Mouse (Mus musculus): ENCODE data around the gene Jsrp1. TPM values are rescaled to one million over a fixed set of nuclear protein-coding genes. Genes with fewer than 3 reads are reported as not detected.

The Jsrp1 gene
- polyA plus RNA-seq, 1 experiment, result not detected

DNA sequence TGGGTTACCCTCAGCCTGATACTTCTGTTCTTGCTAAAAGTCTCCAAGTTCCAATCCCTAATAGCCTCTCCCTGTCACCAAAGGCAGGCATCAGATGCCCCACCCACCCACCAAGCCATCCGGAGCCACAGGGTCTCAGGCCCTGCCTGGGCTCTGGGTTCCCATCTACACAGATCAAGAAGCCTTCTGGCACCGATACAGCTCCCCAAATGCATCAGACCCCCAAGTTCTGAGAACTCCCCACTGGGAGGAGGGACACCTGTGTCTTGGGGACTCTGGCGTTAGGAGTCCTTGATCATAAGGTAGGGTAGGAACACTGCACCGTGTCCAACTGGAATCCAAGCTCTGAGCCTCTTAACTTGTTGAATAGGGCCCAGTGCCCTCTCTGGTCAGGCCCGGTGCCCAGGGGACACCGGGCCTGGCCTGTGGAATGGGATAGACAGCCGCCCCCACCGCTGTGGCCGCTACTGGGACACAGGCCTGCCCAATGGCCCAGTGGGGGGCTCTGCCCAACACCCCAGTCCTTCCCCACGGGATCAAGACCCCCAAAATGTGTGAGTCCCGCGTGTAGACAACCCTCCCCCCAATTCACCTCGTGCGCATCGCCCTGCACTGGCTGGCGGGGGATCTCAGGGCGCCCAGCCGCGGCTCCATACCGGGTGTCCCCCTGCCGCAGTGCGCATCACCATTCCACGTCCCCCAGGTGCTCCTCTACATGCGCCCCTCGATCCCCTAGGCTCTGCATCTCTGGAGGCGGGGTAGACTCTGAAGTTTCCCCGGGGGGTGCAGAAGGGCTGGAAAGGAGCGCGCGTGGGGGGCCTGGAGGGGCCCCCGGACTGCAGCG lies 30.0 kb upstream of the Jsrp1 start:
- Histone ChIP-seq H3K27ac (ENCODE audit: control insufficient read depth, insufficient read depth, low read length) (no peak overlapping the region), H3K27me3 (ENCODE audit: control insufficient read depth, insufficient read depth, low read length) (peaks cover 2% of the 10 kb centered on the region; the same call in 1 of the 2 replicates), H3K36me3 (ENCODE audit: control insufficient read depth, insufficient read depth, low read length) (no peaks in the 10 kb centered on the region), H3K4me1 (replicated peaks; ENCODE audit: control insufficient read depth, insufficient read depth, low read length) (peaks cover 9% of the 10 kb centered on the region; the same call in 1 of the 2 replicates), H3K4me3 (ENCODE audit: control insufficient read depth, insufficient read depth, low read length) (no peak overlapping the region)
- no peak for DNase-seq
- TF ChIP-seq POLR2A (IDR thresholded peaks at IDR 0.05; ENCODE audit: control insufficient read depth, extremely low read depth, insufficient read depth, low read length, poor library complexity) (no peak), CTCF (IDR thresholded peaks at IDR 0.05; ENCODE audit: borderline replicate concordance, control insufficient read depth, extremely low read depth, insufficient read depth, low read length, poor library complexity) (no peak)
- WGBS, result 20% methylated on average over 32 of the region's 32 CpGs

DNA sequence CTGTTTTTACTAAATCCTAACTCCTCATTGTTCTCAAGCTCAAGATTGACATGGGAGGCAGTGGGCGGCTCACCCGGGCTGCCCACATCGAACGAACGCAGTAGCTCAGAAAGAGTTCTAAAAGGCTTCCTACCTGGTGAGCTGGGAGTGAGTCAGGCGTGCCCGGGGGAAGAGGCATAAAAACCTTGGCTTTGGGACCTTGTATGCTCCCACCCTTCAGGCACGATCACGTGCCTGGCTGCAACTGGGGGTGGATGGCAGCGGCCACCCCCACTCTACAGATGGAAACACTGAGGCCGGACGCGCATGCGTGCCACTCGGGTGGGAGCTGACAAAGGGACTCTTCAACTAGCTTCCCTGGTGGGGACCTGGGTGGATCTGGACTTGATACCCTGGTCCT lies 29.0 kb upstream of the Jsrp1 start:
- no peak overlapping the region for H3K4me3 ChIP-seq (ENCODE audit: control insufficient read depth, insufficient read depth, low read length)
- peaks cover 2% of the 10 kb centered on the region; the same call in 1 of the 2 replicates for H3K27me3 ChIP-seq (ENCODE audit: control insufficient read depth, insufficient read depth, low read length)
- no peak for TF ChIP-seq CTCF (IDR thresholded peaks at IDR 0.05; ENCODE audit: borderline replicate concordance, control insufficient read depth, extremely low read depth, insufficient read depth, low read length, poor library complexity)
- TF ChIP-seq POLR2A (IDR thresholded peaks at IDR 0.05; ENCODE audit: control insufficient read depth, extremely low read depth, insufficient read depth, low read length, poor library complexity), result no peak
- no peak overlapping the region for H3K27ac ChIP-seq (ENCODE audit: control insufficient read depth, insufficient read depth, low read length)
- H3K4me1 ChIP-seq (replicated peaks; ENCODE audit: control insufficient read depth, insufficient read depth, low read length), result peaks cover 5% of the 10 kb centered on the region; the same call in 1 of the 2 replicates
- H3K36me3 ChIP-seq (ENCODE audit: control insufficient read depth, insufficient read depth, low read length), result no peaks in the 10 kb centered on the region
- no peak for DNase-seq
- 90% methylated on average over 15 of the region's 15 CpGs for WGBS

DNA sequence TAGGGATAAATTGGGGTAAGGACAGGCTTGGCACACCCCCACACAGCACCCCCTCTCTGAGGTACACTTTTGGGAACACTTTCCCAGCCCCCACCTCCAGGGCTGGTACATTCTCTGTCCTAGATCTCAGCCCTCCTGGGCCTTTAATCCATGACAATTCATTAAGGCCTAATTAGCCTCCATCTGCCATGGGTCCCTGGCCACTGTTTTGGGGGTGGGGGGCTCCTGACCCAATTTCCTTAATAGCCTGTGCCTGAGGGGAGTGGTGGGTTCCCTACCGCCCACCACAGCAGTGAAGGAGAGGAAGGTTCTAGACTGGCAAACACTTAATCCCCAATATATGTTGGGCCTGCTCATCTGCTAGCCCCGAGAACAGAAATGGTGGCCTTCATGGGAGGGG lies 28.4 kb upstream of the Jsrp1 start:
- TF ChIP-seq CTCF (IDR thresholded peaks at IDR 0.05; ENCODE audit: borderline replicate concordance, control insufficient read depth, extremely low read depth, insufficient read depth, low read length, poor library complexity), result no peak
- no peak for TF ChIP-seq POLR2A (IDR thresholded peaks at IDR 0.05; ENCODE audit: control insufficient read depth, extremely low read depth, insufficient read depth, low read length, poor library complexity)
- peaks cover 2% of the 10 kb centered on the region; the same call in 1 of the 2 replicates for H3K27me3 ChIP-seq (ENCODE audit: control insufficient read depth, insufficient read depth, low read length)

DNA sequence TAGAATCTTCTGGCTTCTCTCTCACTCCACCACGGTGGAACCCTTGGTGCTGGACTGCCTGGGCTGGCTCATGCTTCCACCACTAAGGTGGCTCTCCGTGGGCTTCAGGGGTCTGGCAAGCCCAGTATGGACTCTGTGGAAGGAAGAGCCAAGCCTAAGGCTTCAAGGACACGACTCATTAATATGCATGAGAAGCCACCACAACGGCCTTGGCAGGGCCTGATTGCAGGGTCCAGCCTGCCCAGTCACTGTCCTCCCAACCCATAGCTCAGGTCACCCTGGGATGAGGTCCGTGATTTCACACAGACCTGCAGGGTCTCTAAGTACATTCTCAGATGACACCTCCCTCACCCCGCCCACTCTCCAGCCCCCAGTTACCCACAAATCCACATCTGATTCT lies 26.6 kb upstream of the Jsrp1 start:
- DNase-seq, result no peak
- 82% methylated on average over 6 of the region's 6 CpGs for WGBS
- Histone ChIP-seq H3K36me3 (ENCODE audit: control insufficient read depth, insufficient read depth, low read length) (no peaks in the 10 kb centered on the region), H3K27ac (ENCODE audit: control insufficient read depth, insufficient read depth, low read length) (no peak overlapping the region), H3K4me3 (ENCODE audit: control insufficient read depth, insufficient read depth, low read length) (no peak overlapping the region), H3K27me3 (ENCODE audit: control insufficient read depth, insufficient read depth, low read length) (peaks cover 2% of the 10 kb centered on the region; the same call in 1 of the 2 replicates), H3K4me1 (replicated peaks; ENCODE audit: control insufficient read depth, insufficient read depth, low read length) (peaks cover 5% of the 10 kb centered on the region; the same call in 1 of the 2 replicates)
- no peak for TF ChIP-seq CTCF (IDR thresholded peaks at IDR 0.05; ENCODE audit: borderline replicate concordance, control insufficient read depth, extremely low read depth, insufficient read depth, low read length, poor library complexity)
- no peak for TF ChIP-seq POLR2A (IDR thresholded peaks at IDR 0.05; ENCODE audit: control insufficient read depth, extremely low read depth, insufficient read depth, low read length, poor library complexity)

More for the DNA sequence above, 28.4 kb upstream of the Jsrp1 start:
- Histone ChIP-seq H3K27ac (ENCODE audit: control insufficient read depth, insufficient read depth, low read length) (no peak overlapping the region), H3K36me3 (ENCODE audit: control insufficient read depth, insufficient read depth, low read length) (no peaks in the 10 kb centered on the region), H3K4me3 (ENCODE audit: control insufficient read depth, insufficient read depth, low read length) (no peak overlapping the region), H3K4me1 (replicated peaks; ENCODE audit: control insufficient read depth, insufficient read depth, low read length) (peaks cover 5% of the 10 kb centered on the region; the same call in 1 of the 2 replicates)
- no peak for DNase-seq
- WGBS, result 97% methylated on average over 2 of the region's 2 CpGs

DNA sequence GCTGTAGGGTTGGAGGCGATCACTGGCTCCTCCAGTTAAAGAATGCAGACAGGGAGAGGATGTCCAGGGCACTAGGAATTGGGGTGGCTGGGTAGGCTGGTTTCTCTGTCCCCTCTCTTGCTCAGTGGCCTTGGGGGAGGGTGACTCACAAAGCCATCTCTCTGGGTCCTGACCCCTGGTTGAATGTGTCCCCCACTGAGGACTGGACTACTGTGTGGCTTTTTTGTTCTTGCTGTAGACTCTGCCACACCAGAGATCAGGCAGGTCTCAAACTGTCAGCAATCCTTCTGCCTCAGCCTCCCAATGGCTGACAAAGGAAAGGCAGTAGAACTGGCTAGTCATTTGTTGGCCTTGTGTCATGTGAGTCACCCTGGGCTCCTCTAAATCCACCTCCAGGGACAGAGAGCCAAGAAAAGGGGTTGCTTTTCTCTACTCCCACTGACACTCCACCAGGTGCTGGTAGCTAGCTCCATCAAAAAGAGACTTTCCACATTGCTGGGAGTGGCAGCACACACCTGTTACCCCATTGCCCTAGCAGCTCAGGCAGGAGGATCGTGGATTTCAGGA lies 25.1 kb upstream of the Jsrp1 start:
- Histone ChIP-seq H3K27me3 (ENCODE audit: control insufficient read depth, insufficient read depth, low read length) (no peaks in the 10 kb centered on the region; the same call in 1 of the 2 replicates), H3K36me3 (ENCODE audit: control insufficient read depth, insufficient read depth, low read length) (no peaks in the 10 kb centered on the region), H3K4me3 (ENCODE audit: control insufficient read depth, insufficient read depth, low read length) (no peak overlapping the region), H3K4me1 (replicated peaks; ENCODE audit: control insufficient read depth, insufficient read depth, low read length) (no peaks in the 10 kb centered on the region), H3K27ac (ENCODE audit: control insufficient read depth, insufficient read depth, low read length) (no peak overlapping the region)
- WGBS, result 68% methylated on average over 2 of the region's 2 CpGs
- no peak for TF ChIP-seq POLR2A (IDR thresholded peaks at IDR 0.05; ENCODE audit: control insufficient read depth, extremely low read depth, insufficient read depth, low read length, poor library complexity)
- DNase-seq, result no peak

DNA sequence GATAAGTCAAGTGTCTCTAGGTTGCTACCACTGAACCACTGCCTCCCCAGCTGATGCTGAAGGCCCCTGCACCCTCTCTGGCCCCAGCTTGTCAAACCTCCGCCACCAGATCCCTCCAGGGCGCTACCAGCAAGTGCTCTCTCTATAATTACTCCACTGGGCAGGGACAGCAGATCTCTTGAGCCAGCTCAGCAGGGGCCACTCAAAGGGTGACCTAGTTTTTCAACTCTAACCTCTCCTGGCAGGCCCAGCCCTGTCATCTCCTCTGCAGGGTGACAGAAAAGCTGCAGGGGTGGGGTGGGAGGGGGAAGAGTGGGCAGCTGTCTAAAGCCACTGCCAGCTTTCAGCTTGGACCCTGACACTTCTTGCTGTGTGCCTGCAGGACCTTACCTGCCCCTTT lies 24.5 kb upstream of the Jsrp1 start:
- Histone ChIP-seq H3K27ac (ENCODE audit: control insufficient read depth, insufficient read depth, low read length) (no peak overlapping the region), H3K36me3 (ENCODE audit: control insufficient read depth, insufficient read depth, low read length) (no peaks in the 10 kb centered on the region), H3K4me1 (replicated peaks; ENCODE audit: control insufficient read depth, insufficient read depth, low read length) (no peaks in the 10 kb centered on the region), H3K27me3 (ENCODE audit: control insufficient read depth, insufficient read depth, low read length) (no peaks in the 10 kb centered on the region; the same call in 1 of the 2 replicates), H3K4me3 (ENCODE audit: control insufficient read depth, insufficient read depth, low read length) (no peak overlapping the region)
- no peak for DNase-seq
- TF ChIP-seq POLR2A (IDR thresholded peaks at IDR 0.05; ENCODE audit: control insufficient read depth, extremely low read depth, insufficient read depth, low read length, poor library complexity) (no peak), CTCF (IDR thresholded peaks at IDR 0.05; ENCODE audit: borderline replicate concordance, control insufficient read depth, extremely low read depth, insufficient read depth, low read length, poor library complexity) (no peak)
- 89% methylated on average over 2 of the region's 2 CpGs for WGBS
